Mouse (Mus musculus) retina, postnatal 7 days (tissue): Measurements from ENCODE around the gene Synm.

Source experiments
- DNase-seq: peaks from one replicate; pipeline ENCODE4 v3.0.0-alpha.2; 2012; ENCODE audit warnings: low read depth, low spot score

Gene Synm

GRCm38 (mm10) chr7:67759629-67759995, at the start of gene Synm:
Gene Synm (minus strand): TSS chr7:67759742.
- peak; percentile 91 for DNase-seq

GRCm38 (mm10) chr7:67803857-67804215, 44.3 kb upstream of the Synm start:
- no peak for DNase-seq

DNA sequence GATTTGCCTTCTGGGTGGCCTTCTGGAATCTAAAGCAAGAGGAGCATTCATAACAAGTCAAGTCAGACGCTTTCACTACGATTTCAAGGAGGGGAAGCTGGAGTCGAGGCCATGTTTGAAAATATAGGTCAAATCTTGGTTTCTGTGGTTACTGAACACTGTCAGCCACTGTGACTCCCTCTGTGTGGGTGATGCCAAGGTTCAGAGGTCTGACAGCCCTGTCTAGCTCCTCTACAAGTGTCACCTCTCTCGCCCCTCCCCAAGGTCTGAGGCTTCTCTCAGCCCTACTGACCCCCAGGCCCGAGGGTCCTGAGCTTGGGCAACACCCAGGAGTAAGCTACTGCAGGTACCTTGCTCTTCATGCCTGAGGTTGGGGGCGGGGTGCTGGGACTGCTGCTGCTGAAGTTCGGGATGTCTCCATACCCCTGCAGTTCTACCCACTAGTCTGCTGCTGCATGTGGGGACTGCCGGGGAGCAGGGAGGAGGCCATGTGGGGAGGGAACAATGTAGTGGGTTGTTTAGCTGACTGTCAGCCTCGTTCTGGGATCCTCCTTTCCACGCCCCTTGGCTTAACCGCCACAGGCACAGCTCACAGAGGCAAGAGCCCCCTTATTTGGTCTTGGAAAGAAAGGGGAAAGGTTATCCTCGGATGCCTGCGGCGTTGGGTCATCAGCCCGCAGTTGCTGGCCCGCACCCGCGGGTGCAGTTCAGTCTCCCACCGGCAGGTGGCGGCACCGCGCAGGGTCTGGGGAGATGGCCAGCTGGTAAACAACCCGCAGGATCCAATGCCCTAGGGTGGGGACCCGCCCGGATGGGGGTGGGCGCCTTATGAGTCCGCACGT, 43.7 kb upstream of the Synm start:
- peak; percentile 68 for DNase-seq

- DNase-seq, result no peak
Observed at GRCm38 (mm10) chr7:67801022-67801421, 41.5 kb upstream of the Synm start.

DNA sequence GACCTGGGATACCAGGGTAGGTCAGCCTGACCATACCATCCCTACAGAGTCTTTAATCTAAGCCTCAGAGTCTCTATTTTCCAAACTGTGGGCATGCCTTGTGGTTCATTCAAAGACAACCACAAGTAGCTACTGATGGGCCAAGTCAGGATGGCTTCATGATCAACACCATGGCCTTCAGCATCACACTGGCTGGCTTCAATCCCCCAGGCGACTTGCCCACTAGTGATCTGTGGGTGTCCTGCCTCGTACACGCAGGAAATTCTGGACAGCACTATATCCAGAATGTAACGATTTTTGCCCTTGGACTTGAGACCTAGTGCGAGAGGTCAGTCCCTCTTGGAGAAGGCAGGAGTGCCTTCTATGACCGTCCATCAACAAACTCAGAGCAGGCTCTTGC, 41.0 kb upstream of the Synm start:
- DNase-seq, result no peak

GRCm38 (mm10) chr7:67798476-67798875, 38.9 kb upstream of the Synm start:
- DNase-seq, result no peak

DNA sequence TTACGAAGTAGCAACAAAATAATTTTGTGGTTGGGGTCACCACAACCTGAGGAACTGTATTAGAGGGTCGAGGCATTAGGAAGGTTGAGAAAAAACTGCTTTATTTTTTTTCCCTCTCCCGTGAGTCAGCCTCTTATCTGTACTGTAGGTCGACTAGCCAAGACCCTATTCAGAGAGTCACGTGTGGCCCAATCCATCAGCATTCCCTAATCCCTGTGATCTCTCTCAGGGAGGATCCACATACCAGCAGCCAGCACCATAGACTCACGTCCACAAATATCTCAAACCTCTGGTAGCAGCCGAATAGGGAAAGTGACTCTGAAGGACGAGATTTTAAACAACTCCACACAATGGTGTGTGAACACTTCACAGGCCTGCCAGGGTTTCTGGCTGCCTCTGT, 37.5 kb upstream of the Synm start:
- DNase-seq, result no peak

GRCm38 (mm10) chr7:67793449-67793848, 33.9 kb upstream of the Synm start:
- DNase-seq, result no peak

GRCm38 (mm10) chr7:67791256-67791655, 31.7 kb upstream of the Synm start:
- DNase-seq, result no peak

DNA sequence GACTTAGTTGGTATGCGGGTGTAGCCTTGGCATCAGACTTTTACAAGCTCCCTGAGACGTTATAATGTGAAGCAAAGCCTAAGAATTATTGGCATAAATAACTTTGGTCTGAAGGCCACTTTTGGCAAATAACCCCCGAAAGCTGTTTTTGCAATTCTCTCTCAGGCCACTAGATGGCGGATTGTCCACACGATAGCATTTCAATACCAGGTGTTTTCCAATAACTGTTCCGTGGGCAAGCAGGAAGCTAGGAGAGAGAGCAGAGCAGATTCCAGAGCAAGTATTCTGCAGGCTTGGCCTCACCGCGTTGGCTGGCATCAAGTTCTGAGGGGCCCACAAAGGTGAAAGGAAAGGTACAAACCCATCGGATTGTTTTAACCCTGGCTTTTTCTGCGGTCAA, 29.2 kb upstream of the Synm start:
- DNase-seq, result peak; percentile 66

DNA sequence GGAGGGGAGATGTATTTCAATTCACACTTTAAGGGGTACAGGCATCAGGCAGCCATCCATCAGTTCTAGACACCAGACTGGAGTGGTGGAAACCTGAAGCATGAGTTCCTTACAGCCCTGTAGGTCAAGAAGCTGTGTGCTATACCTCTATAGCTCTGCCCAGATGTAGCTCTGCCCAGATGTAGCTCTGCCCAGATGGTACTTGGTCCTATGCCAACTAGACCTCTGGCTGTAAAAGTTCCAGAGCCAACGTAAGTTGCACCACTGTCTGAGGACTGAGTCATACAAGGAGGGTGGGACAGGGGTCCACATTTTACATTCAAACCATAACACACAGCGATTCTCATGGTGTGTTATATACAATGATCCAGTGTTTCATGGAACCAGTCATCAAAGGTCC, 28.3 kb upstream of the Synm start:
- no peak for DNase-seq

DNA sequence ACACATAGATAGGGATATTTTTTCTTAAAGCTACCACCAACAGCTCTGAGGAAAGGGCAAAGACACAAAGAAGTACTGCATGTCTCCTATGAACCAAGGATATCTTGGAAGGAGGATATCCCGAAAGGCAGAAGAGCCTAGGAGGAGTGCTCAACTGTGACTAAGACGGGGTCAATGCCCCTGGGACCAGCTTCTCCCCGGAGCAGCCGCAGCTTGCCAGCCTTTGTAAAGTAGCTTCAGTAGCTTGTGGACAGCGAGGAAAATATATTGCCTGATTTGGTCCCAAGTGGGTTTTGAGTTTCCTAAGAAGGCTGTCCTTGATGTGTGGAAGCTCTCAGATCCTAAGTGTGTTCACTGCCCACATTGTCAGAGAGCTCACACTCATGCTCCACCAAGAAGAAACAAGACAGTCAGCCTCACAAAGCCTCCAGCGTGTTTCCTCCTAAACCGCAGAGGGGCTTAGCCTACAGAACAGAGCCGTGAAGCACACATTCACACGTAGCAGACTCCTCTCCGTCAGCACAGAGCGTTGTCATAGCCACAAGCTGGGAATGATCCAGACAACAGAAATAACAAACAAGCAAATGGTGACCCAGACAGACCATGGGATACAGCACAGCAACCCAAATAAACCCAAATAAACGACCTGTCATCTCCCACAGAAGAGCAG, 17.2 kb upstream of the Synm start:
- no peak for DNase-seq

DNA sequence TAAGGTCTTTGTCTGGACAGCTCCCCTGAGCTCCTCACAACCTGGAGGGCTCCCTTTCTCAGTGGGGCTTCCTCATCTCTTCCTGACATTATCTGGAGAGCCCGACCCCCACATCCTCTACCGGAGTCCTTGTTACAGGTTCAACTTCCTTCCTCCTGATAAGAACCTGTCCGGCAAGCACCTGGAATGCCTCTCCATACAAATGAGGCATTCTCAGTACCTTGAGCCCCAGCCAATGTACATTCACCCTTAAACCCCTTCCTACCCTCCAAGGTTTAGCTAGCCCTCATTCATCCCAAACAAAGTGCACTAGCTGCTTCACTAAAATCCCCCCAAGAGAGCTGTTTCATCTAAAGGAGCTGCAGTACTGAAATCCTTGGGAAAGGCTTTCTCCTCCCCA, 16.1 kb upstream of the Synm start:
- no peak for DNase-seq

DNA sequence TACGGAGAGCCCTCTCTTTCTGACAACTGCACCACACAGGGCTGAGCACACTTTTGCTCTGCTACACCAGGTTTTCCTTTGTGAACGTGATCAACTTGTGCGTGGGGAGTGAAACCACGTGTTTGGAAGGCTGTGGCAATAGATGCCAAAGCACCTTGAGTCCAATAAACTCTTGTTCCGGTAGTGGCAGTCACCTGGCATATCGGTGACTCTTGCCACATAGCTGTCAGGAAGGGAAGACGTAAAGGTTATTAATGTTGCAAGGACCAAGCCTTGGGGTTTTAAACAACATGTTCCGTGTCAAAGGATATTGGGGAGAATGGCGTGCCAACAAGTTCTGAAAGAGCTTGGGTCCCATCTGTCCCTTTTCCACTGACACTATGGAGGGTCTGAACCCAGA, 12.7 kb upstream of the Synm start:
- no peak for DNase-seq

DNA sequence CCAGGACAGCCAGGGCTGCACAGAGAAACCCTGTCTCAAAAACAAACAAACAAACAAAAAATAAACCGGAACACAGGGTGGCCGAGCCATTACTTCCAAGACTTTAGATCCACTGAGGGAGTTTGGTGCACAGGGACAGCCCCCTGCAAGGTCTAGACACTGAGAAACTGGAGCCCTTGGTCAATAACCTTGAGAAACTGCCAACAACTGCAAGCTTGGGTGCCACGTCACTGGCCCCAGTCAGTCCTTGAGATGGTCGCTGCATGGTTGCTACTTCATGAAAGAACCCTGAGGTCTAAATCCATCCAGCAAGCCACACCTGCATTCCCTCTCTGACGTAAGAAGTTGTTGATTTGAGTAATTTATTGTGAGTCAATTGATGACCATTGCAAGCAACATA, 9.9 kb upstream of the Synm start:
- no peak for DNase-seq

- DNase-seq, result no peak
Observed at GRCm38 (mm10) chr7:67768125-67768524, 8.6 kb upstream of the Synm start.

- DNase-seq, result no peak
Observed at GRCm38 (mm10) chr7:67763625-67764024, 4.1 kb upstream of the Synm start.

DNA sequence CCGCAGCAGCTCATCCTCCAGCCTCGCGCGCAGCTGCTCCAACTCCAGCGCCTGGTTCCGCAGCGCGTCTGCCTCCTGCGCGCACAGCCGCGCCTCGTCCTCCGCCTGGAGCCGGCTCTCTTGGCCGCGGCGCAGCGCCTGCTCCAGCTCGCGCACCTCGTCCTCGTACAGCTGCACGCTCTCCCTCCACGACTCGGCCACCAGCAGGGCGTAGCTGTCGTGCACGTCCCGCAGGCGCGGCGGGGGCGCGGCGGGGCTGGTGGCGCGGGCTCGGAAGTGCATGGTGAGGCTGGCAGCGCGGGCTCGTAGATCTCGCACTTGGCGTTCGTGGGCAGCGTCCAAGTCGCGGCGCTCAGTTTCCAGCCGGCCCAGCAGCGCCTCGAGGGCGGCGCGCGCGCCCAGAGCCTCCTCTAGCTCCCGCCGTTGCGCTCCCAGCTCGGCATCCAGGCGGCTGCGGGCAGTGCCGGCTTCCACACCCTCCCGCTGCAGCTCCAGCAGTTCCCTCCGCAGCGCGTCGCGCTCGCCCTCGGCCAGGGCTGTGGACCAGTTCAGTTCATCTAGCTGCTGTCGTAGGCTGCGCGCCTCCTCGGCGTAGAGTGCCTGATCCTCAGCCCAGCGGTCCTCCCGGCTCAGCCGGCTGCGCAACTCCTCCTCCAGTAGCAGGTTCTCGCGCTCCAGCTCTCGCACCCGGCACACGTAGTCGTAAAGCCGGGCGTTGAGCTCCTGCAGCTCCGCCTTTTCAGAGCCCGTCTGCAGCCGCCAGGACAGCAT, 499 bp downstream of the Synm start:
- DNase-seq, result peak; percentile 48

DNA sequence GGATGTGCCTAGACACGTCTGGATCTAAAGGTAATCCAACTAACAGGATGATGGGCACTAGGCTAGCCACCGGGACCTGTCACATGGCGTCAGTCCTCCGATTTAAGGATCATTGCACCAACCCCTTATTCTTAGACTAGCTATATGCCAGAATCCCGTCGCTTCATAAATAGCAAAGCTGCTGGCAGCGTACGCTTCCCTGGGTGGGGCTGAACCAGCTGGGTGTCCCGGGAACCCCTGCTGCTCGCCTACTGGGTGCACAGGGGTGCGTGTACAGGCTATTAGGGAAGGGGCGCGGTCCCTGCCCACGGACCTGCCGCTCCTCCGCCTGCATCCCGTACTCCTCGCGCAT, 1.1 kb downstream of the Synm start:
- no peak for DNase-seq

DNA sequence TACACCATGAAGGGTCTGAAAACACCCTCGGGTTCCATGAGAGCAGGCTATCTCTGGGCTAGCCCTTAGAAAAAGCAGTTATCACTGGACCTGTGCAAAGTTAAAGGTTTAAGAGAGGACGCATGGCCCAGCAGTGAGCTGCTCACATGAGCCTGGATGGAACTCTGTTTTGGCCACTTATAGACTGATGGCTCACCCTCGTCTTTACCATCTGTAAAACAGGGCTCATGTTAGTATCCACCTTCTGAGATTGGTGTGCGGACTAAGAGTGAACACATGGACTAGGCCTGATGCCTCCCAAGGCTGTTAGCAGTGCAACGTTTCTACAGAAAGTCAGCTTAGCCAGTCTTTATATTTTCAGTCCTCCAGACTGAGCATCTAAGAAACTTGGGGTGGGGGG, 2.9 kb downstream of the Synm start:
- no peak for DNase-seq

- DNase-seq, result no peak
Observed at GRCm38 (mm10) chr7:67755366-67755765, 4.2 kb downstream of the Synm start.

- no peak for DNase-seq
Observed at GRCm38 (mm10) chr7:67754606-67755005, 4.9 kb downstream of the Synm start.
